Mouse (Mus musculus): ENCODE measurements at regions not wholly inside any gene's neighbourhood (a gene's known extent, or its start where the extent isn't known, plus 50 kb on each side); places are given as distances from the start of the nearest gene placed in this dataset.

DNA sequence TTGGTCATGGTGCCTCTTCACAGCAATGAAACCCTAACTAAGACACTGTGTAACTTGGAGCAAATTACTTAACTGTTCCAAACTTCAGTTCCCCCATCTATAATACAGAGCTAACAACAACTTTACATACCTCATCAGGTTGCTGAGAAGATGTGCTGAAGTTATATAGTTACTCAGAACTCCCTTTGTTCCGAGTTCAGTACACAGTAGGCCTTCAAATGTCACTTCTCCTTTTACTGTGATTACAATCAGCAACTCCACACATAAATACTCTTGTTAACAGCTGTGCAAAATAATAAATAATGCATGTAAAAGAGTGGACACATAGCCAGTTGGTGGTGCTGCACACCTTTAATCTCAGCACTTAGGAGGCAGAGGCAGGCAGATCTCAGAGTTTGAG is 99.5 kb downstream of the Mrm1 start:
- TF ChIP-seq CTCF (conservative IDR thresholded peaks at IDR 0.05; ENCODE audit: insufficient read depth, insufficient read length, low read depth, low read length) (no peak), POLR2A (IDR thresholded peaks at IDR 0.05; ENCODE audit: low read depth, low read length) (no peak)

Data from kidney, adult 2 months (tissue).